Mouse (Mus musculus) adrenal gland, adult 18-20 months (tissue): ENCODE measurements around the gene Egfl7. TPM values are rescaled to one million over a fixed set of nuclear protein-coding genes. Genes with fewer than 3 reads are reported as not detected.

ENCODE experiments used
- DNase-seq, 2 experiments: peaks; one replicate each; pipeline ENCODE4 v3.0.0; 2021 to 2022; ENCODE audit warnings: low spot score in 2 of 2
- total RNA-seq, 2 experiments: library from RNA; stranded (reverse); gene quantifications; 1 replicate in 1 of 2; 2 replicates in 1 of 2; pipeline ENCODE4 v1.2.3; 2021

The Egfl7 gene
- total RNA-seq, 2 experiments from 2014 or later, result 97.9 to 102 TPM

DNA sequence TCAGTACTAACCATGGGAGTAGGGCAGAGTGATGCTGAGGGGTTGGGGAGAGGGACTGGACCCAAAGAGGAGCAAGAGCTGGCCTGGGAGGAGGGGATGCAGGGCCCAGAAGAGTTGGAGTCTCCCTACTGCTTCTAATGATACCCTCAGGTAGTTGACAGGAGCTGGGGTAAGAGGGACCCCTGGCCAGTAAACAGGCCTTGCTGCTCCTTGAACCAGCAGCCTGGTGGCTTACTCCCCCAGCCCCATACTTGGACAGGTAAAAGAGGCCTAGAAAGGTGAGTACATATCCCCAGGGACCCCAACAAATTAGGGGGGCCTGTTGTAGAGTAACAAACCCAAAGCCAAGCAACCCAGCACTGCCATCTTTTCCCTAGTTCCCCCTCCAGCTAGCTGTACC, 29.0 kb downstream of the Egfl7 start:
- DNase-seq, result no peak

DNA sequence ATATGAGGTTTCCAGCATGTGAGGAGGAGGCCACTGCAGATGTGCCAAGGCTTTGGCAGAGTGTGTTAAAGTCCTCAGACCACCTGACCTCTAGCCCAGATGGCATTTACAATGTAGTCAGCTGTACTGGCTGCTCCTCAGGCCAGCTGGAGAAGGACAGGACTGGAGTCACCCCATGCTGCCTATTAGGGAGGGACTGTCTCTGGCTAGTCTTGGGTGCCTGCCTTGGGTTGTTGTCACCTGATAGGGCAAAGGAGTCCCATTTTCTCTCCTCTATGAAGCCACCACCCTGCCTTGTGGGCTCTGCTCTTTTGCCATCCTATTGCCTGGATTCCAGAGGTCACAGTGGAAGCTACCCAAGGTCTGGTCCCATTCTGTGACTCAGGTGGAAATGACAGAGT, 29.4 kb downstream of the Egfl7 start:
- DNase-seq, result no peak

DNA sequence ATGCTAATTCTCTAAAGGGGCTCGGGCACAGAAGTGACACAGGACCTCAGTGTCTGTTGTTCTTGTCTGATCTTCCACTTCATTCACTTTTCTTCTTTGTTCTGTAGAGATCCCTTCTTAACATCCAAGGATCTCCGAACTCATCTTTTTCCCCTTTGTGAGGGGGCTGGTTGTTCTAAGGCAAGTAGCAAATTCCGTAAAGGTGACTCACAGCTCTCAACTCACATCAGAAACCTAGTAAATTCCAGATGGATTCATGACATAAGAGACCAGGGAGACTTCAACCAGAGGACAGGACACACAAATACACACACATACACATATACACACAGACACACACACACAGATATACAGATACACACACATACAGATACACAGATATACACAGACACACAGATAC, 30.7 kb downstream of the Egfl7 start:
- no peak for DNase-seq

DNA sequence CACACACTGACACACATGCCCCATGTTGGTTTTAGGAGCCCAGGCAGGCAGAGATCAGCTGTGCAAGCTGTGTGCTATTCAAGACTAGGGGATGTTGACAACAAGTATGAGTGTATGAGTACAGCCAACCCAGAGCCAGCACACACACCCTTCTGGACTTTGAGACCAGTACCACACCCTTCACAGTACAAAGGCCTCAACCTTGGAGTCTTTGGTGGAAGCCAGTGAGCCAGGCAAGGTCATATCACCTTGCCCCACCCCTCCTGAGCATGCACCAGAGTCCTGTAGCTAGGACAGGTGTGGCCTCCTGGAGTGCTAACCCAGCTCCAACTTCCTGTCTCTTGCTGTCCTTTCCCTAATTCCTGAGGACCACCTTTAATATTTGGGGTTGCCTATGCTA, 31.2 kb downstream of the Egfl7 start:
- no peak for DNase-seq

DNA sequence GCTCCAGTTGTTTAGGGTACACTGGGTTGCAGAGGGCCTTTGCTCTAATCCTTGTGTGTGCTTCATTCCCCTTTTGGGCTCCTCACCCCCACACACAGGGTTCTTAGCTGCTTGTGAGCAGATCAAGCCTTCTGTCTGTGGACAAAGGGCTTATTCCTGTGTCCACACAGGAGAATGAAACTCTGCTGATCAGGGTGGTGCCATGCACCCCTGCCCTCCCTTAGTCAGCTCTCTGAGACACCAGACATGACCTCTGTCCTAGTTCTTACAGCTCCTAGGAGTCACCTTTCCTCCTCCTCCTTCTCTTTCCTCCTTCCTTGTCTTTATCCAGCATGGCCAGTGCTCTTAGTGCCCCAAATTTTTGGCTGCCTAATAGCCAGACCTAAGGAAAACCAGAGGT, 32.1 kb downstream of the Egfl7 start:
- DNase-seq, result no peak

DNA sequence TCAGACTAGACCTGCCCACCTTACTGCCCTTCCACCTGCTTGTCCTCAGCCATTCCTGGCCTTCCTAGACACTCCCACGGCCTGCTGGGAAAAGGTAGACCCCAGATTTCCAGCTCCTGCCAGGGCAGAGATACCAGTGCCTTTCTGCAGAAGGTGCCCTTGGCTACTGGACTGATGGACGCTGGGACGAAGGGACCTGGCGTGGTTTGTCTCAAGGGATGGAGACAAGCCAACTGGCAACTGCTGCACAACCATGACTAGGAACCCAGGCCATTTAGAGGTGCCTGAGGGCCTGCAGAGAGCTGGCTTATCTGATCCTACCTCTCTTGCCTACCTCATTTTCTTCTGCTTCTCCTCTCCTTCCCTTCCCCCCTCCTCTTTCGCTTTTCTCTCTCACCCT, 35.1 kb downstream of the Egfl7 start:
- DNase-seq, result no peak

DNA sequence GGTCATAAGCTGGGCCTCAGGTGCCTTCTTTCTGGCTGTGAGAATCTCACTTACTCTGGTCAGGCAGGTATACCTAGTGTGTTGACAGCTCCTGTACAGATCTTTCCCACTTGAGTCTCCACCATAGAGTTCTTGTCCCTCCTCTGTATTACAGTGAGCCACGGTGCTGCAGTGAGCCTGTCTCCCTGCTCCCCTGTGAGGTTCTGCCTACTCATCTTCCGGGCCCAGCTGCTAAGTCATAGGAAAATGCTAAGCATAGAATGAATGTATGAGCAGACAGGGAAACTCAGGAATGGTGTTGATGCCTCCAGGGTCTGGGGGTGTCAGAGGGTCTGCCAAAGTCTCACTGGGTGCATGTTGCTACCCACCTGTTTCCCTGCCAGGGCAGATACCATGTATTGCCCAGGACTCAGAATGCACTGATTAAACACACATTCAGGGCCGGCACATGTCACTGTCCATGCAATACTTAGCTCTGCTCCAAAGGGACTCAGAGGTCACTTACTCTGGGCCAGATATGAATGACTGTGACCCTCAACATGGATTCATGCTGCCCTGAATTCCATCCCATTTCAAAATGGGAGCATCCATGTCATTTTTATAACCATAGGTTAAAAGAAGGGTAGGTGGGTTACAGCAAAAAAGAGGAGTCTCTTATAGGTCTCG, 35.8 kb downstream of the Egfl7 start:
- DNase-seq, result no peak

DNA sequence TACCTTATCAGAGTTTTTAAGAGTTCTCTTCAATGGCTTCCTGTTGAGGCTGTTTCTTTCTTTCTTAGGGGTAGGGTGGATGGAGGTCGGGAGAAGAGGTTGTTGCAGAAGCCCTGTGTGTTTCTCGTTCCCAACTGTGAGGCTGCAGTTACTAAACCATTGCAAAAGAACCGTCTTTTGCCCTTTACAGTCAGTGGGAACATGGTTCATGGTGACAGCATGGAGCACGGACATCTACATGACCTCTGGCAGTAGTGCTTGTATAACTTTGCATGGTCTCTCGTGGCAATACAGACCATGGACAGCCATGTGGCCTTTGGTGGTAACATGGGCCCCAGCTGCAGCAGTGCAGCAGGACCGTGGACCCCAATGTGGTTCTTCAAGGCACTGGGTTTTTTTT, 37.5 kb downstream of the Egfl7 start:
- DNase-seq, result no peak

DNA sequence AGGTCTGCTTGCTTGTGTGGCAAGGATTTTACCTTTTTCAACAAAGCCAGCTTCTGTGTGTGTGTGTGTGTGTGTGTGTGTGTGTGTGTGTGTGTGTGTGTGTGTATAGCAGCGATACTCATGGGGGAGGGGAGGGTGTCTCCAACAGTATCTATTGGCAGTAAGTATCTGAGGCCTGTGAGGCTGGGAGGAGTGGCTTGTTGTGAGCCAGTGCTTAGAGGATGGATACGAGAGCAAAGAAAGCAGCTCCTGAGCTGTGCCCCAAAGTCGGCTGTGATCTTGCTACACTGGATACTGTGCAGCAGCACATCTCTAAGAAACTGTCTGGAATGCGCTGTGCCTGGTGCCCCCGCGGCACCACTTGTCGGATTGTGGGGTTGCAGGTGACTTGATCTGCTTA, 38.1 kb downstream of the Egfl7 start:
- DNase-seq, result no peak

DNA sequence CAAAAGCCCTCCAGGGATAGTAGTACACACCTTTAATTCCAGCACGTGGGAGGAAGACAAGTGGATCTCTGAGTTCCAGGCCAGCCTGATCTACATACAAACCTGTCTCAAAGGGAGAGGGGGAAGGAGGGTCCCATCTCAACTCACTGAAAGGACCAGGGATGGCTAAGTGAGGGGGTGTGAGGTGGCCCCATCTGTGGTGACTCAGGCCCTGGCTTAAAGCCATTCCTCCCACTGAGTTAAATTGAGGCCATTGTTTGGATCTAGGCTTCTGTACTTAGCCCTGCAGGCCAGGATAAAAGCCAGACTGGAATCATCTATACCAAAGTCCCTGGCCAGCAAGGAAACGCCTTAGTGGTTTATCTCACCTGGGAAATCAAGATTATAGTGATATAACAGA, 41.4 kb downstream of the Egfl7 start:
- DNase-seq, result no peak

DNA sequence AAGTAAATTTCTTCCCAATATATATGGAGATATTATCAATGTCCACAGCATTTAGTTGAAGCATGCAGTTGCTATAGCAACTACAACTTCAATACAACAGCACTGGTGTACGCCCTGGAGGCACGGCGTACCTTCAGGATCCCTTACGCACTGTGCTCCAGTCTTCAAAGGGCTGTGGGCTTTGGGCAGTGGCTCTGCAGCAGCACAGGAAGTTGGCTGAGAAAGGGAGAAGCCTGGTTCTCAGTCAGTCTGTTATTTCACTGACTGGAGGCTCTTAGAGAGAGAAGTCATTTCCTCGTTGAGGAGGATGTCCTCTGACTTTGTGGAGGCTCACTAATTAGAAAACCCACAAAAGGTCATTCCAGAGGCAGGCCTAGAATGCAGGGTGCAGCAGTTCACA, 43.2 kb downstream of the Egfl7 start:
- DNase-seq, result no peak

DNA sequence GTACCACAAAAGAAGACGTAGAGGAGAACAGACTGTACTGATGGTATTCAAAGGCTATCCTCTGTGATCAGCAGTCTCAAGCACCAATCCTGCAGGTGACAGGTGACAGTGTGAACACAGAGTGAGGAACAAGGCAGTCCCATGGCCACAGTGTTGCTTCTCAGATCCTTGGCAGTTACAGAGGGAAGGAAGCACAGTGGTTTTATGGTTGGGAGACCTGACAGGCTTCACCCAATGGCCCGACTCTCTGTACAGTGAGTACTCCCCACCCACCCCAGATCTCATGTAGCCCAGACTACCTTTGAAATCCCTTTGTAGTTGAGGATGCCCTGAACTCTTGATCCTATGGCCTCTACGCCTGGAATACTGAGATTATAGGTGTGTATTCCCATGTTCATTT, 45.6 kb downstream of the Egfl7 start:
- DNase-seq, result no peak

DNA sequence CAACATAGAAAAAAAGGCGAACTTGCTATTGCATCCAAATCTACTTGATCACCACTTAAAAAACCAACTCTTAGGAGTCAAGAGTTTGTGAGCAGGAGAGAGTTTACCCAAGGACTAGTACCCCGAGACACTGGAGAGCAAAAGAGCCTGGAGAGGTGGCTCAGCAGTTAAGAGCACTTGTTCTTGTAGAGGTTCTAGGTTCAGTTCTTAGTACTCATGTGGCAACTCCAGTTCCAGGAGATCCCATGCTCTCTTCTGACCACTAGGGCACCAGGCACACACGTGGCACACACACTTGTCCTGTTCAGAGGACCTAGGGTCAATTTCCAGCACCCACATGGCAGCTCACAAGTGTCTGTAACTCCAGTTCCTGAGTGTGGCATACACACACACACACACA, 46.3 kb downstream of the Egfl7 start:
- no peak for DNase-seq

DNA sequence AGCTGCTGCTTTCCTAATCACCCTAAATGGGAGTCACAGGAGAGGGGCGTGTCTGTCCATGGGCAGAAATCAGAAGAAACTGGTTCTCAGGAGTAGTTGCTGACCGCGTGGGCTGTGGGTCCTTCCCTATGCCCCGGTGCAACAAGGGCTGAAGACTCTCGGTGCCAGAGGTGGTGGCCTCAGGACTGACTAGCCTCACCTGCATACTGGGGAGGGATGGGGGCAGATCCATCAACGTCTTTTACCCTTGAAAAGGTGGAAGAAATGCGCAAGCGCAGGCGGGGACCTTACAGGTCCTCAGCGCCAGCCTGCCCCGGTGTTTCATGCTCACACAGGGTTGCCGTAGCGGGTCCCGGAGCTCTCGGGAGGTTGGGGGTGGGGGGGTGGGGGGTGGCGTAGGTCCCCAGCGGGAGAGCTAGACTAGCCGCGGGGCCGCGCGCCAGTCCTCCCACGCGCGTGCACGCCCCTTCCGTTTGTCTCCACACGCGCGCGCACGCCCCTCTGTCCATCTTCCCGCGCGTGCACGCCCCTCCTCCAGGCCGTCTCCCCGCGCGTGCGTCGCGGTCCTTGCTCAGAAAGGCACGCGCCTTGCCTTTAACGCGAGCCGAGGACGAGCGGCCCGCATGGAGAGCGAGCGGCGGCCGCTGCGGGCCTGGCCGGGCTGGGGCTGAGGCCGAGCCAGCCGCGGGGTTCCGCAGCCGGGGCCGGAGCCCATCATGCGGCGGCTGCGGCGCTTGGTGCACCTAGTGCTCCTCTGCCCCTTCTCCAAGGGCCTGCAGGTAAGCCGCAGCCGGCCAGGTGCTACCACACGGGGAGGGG, 48.3 kb downstream of the Egfl7 start, which contains the start of gene Fam69b:
Gene Fam69b (plus strand): TSS at position 537 of the 819 bp plus-strand sequence.
- peak; percentile 64 to 67 for DNase-seq

DNA sequence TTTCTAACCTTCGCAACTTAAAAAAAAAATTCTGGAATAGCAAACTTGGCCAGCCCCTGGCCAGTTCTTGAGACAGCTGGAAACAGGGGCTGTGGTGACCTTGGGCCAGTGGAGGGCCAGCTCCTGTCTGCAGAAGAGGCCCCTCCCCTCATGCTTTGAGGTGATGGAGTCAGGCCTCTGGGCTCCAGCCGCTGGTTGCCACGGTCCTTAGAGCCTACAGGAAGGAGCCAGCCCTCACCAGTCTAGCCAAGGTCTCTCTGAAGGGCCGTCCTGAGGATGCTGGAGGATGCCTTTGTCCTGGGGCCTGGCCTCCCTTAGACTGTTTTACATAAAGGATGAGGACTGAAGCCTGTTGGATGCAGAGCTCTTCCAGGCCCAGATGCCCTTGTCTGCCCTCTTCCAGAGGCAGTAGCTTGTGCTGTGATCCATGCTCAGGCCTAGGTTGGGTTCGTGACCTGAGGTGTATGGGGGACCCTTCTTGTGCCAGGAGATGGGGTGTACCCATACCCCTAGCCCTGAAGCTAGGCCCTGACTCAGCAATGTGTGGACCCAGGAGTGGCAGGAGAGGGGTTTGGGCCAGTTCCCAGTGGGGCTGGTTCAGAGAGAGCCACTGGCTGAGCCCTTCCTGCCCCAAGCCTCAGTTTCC, 49.1 kb downstream of the Egfl7 start:
- no peak for DNase-seq

DNA sequence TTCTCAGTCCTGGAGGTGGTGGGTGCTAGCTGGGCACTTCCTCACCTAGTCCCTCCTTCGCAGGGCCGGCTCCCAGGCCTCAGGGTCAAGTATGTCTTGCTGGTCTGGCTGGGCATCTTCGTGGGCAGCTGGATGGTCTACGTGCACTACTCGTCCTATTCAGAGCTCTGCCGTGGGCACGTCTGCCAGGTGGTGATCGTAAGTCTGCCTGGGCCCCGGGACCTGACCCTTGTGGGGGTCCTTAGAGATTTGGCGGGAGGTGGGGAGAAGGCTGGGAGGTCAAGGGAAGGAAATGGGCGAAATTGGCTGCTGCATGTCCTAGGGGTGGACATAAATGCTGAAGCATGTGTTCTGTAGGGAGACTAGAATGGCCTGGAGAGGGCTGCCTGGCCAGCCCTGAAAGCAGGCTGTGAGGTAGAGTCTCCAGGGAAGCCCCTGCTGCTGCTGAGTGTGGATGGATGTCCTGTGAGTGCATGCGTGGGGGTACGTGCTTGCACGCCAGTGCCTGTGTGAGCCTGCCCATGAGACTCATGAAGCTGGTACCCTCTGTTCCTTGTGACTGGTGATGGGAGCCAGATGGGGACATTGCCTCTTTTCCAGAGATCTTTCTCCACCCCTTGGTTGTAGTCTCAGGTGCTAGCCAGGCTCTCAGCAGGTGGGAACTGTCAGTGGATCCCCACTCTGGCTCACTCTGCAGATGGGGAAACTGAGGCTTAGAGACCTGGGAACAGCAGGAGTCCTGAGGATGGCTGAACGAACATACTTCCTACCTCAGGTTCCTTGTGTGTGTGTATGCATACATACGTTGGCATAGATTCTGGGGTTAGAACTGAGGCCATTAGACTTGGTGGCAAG, 53.0 kb downstream of the Egfl7 start:
- no peak for DNase-seq

DNA sequence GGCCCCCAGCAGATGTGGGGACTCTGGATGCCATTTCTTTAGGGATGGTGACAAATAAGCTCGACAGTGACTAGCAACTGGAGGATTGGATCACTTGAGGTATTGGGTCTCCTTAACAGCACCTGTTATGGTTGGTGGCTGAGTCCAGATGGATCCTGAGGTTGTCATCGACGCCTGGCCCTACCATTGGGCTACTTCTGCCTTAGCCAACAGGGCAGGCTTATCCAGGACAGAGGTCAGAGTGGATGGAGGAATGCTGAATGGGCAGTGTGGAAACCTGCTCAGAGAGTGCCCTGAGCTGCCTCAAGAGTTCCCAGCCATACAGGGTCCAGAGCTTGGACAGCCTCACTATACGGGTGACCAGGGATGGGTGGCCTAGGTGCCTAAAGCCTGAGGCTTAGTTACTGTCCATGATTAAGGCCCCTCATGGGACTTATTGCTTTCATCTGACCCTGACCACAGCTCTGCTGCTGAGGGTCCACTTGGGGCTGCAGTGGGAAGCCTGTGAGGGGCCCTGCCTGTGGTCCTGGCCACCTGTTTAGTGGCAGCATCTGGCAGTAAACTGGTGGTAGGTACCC, 54.2 kb downstream of the Egfl7 start:
- DNase-seq, result no peak

DNA sequence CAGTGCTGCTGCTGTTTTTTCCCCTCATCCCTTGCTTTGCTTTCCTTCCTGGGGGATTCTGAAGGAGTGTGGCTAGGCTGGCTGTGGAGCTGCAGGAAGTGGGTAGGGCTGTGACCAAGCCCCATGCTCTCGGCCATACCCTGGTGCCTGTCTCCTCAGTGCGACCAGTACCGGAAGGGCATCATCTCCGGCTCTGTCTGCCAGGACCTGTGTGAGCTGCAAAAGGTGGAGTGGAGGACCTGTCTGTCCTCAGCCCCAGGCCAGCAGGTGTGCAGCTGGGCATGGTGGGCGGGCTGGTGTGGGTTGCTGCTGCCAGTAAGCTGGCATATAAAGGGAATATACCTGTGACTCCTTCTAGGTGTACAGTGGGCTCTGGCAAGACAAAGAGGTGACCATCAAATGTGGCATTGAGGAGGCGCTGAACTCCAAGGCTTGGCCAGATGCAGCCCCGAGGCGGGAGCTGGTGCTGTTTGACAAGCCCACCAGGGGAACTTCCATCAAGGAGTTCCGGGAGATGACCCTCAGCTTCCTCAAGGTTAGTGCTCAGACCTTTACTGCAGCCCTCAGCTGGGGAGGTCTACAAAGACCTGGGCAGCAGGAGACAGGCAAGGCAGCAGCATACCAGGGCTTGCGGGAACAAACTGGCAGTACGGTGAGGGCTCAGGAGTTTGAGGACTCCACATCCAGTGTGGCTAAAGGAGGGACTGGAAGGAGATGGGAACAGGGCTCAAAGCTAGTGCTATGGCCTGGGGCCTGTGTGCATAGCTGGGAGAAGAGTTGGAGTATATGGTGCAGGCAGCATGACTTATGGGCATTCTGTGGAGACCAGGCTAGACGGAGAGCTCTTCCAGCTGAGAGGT, 55.0 kb downstream of the Egfl7 start:
- DNase-seq, result no peak

DNA sequence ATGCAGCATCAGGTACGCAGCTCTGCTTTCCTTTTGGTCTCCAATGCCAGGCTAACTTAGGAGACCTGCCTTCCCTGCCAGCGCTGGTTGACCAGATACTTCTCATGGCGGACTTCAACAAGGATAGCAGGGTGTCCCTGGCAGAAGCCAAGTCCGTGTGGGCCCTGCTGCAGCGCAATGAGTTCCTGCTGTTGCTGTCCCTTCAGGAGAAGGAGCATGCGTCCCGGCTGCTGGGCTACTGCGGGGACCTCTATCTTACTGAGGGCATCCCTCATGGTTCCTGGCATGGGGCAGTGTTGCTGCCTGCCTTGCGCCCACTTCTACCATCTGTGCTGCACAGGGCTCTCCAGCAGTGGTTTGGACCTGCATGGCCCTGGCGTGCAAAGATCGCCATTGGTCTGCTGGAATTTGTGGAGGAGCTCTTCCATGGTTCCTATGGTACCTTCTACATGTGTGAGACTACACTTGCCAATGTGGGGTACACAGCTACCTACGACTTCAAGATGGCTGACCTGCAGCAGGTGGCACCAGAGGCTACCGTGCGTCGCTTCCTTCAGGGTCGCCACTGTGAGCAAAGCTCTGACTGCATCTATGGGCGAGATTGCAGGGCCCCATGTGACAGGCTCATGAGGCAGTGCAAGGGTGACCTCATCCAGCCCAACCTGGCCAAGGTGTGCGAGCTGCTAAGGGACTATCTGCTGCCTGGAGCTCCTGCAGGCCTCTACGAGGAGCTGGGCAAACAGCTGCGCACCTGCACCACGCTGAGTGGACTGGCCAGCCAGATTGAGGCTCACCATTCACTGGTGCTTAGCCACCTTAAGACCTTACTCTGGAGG, 55.9 kb downstream of the Egfl7 start:
- DNase-seq, result no peak
